Mouse (Mus musculus) midbrain, postnatal 0 days (tissue): ENCODE measurements around the gene Mmp8. TPM values are rescaled to one million over a fixed set of nuclear protein-coding genes. Genes with fewer than 3 reads are reported as not detected.
A peak's percentile ranks its signal among the peaks of the same experiment; 100 is the strongest.

Experiments
- ATAC-seq: fragments of 200-750 bp; cut with Nextera tagmentation; 2 replicates; pipeline ENCODE4 v1.8.0; 2017; ENCODE audit warnings: moderate number of reproducible peaks, mild to moderate bottlenecking, moderate TSS enrichment, moderate library complexity; ENCODE audit not compliant: low FRiP score
- DNase-seq: peaks from one replicate; pipeline ENCODE4 v3.0.0-alpha.2; 2015; ENCODE audit warnings: low spot score
- H3K27ac ChIP-seq: fragments of 300-500 bp; sonication (generic); 2 replicates; pipeline ENCODE4 v1.5.1; 2014; ENCODE audit warnings: low read depth, mild to moderate bottlenecking, low read length, mixed read lengths
- H3K27me3 ChIP-seq: fragments of 300-500 bp; sonication (generic); 2 replicates; pipeline ENCODE4 v1.6.1; 2014; ENCODE audit warnings: low read length, control low read depth, mixed read lengths; ENCODE audit not compliant: insufficient read depth
- H3K36me3 ChIP-seq: fragments of 300-500 bp; sonication (generic); 2 replicates; pipeline ENCODE4 v1.6.1; 2014; ENCODE audit warnings: low read length, control low read depth, mixed read lengths; ENCODE audit not compliant: insufficient read depth
- H3K4me1 ChIP-seq: fragments of 300-500 bp; sonication (generic); 2 replicates; pipeline ENCODE4 v1.6.1; 2014; ENCODE audit warnings: mild to moderate bottlenecking, control low read depth, antibody characterized with exemption, low read length, mixed read lengths; ENCODE audit not compliant: insufficient read depth
- H3K4me2 ChIP-seq: fragments of 300-500 bp; sonication (generic); 2 replicates; pipeline ENCODE4 v1.6.1; 2014; ENCODE audit warnings: low read depth, mild to moderate bottlenecking, low read length, mixed read lengths; ENCODE audit not compliant: poor library complexity, severe bottlenecking
- H3K4me3 ChIP-seq: fragments of 300-500 bp; sonication (generic); 2 replicates; pipeline ENCODE4 v1.5.1; 2014; ENCODE audit warnings: low read depth, mild to moderate bottlenecking, low read length, moderate library complexity
- H3K9ac ChIP-seq: fragments of 300-500 bp; sonication (generic); replicated peaks from 2 replicates; pipeline ENCODE4 v1.6.1; 2014; ENCODE audit warnings: mild to moderate bottlenecking, low read length, moderate library complexity, mixed read lengths; ENCODE audit not compliant: poor library complexity, severe bottlenecking
- H3K9me3 ChIP-seq: fragments of 300-500 bp; sonication (generic); 2 replicates; pipeline ENCODE4 v1.6.1; 2016; ENCODE audit warnings: low read length, control low read depth
- CTCF ChIP-seq: IDR thresholded peaks from 2 replicates; pipeline ENCODE4 v1.5.1; 2016; ENCODE audit warnings: antibody characterized with exemption, mild to moderate bottlenecking
- WGBS: fragments of 180-500 bp; shearing (Covaris S2); extraction: QIAGEN DNeasy Blood & Tissue Kit; methylation state at CpG from one replicate; pipeline ENCODE4 v1.1.7; 2014; 5-methylcytosine and 5-hydroxymethylcytosine counted together
- polyA plus RNA-seq: library from polyadenylated mRNA; unstranded; fragments of >200 nt; fragmentation: Nextera tagmentation; extraction: Ambion mirVana; gene quantifications from 2 replicates; pipeline ENCODE4 v1.2.1, GENCODE M21; 2015
- total RNA-seq: library from RNA; depleted of rRNA; stranded (reverse); fragments of >200 nt; gene quantifications from 2 replicates; pipeline ENCODE4 v1.2.3, GENCODE M21; 2014; rRNA removed

The Mmp8 gene
- total RNA-seq = not detected in 2 replicates
- 0.13 TPM in 1 of 2 replicates, not detected in the other for polyA plus RNA-seq

GRCm38 (mm10) chr9:7558221-7559017, at the start of gene Mmp8:
Gene Mmp8, plus strand, starts transcription at chr9:7558456.
- DNase-seq = no peak
- H3K9me3 ChIP-seq = no peaks in the 10 kb centered on the region
- no peaks in the 10 kb centered on the region for H3K27me3 ChIP-seq
- 80% methylated on average over 8 of the region's 8 CpGs for WGBS
- no peak within 1 kb of the TSS for H3K4me3 ChIP-seq
- no peak for TF ChIP-seq CTCF
- H3K27ac ChIP-seq = no peak within 1 kb of the TSS
- H3K36me3 ChIP-seq = no peaks in the 10 kb centered on the region
- H3K4me2 ChIP-seq = no peak within 1 kb of the TSS
- H3K9ac ChIP-seq = no peak within 1 kb of the TSS
- H3K4me1 ChIP-seq = no peaks in the 10 kb centered on the region
- no peak for ATAC-seq

- WGBS = 94% methylated on average over 10 of the region's 10 CpGs
- H3K9ac ChIP-seq = no peak overlapping the region
- H3K36me3 ChIP-seq = no peaks in the 10 kb centered on the region
- no peak for ATAC-seq
- DNase-seq = no peak
- H3K4me3 ChIP-seq = no peak overlapping the region
- H3K27me3 ChIP-seq = no peaks in the 10 kb centered on the region
- TF ChIP-seq CTCF = no peak
- no peak overlapping the region for H3K4me2 ChIP-seq
- no peaks in the 10 kb centered on the region for H3K9me3 ChIP-seq
- H3K4me1 ChIP-seq = no peaks in the 10 kb centered on the region
- H3K27ac ChIP-seq = no peak overlapping the region
Observed at GRCm38 (mm10) chr9:7509619-7510233, 48.5 kb upstream of the Mmp8 start.

GRCm38 (mm10) chr9:7517944-7518571, 40.2 kb upstream of the Mmp8 start:
- ATAC-seq (0 out of 2 replicates have a peak, but pooled peaks have one; percentile 31), DNase-seq (no peak)
- no peak overlapping the region for H3K4me3 ChIP-seq
- no peaks in the 10 kb centered on the region for H3K36me3 ChIP-seq
- H3K27ac ChIP-seq = no peak overlapping the region
- WGBS = 51% methylated on average over 4 of the region's 4 CpGs
- H3K4me2 ChIP-seq = no peak overlapping the region
- H3K27me3 ChIP-seq = no peaks in the 10 kb centered on the region
- no peak overlapping the region for H3K9ac ChIP-seq
- no peak for TF ChIP-seq CTCF
- H3K9me3 ChIP-seq = no peaks in the 10 kb centered on the region
- H3K4me1 ChIP-seq = no peaks in the 10 kb centered on the region

GRCm38 (mm10) chr9:7526255-7526940, 31.9 kb upstream of the Mmp8 start:
- Histone ChIP-seq H3K27me3 (no peaks in the 10 kb centered on the region), H3K36me3 (no peaks in the 10 kb centered on the region), H3K4me3 (no peak overlapping the region), H3K27ac (no peak overlapping the region), H3K4me2 (no peak overlapping the region), H3K9me3 (no peaks in the 10 kb centered on the region), H3K4me1 (no peaks in the 10 kb centered on the region), H3K9ac (no peak overlapping the region)
- no peak for ATAC-seq
- 78% methylated on average over 4 of the region's 4 CpGs for WGBS
- DNase-seq = no peak
- TF ChIP-seq CTCF = no peak

- Histone ChIP-seq H3K4me3 (no peak overlapping the region), H3K36me3 (no peaks in the 10 kb centered on the region), H3K4me2 (no peak overlapping the region), H3K4me1 (no peaks in the 10 kb centered on the region), H3K9ac (no peak overlapping the region), H3K9me3 (no peaks in the 10 kb centered on the region), H3K27ac (no peak overlapping the region), H3K27me3 (no peaks in the 10 kb centered on the region)
- TF ChIP-seq CTCF = no peak
- DNase-seq = no peak
- no peak for ATAC-seq
Observed at GRCm38 (mm10) chr9:7542763-7543162, 15.5 kb upstream of the Mmp8 start.
